Mouse (Mus musculus) liver, postnatal 0 days (tissue): ENCODE measurements around the gene Fermt1.

Experiments used
- CTCF ChIP-seq: sonication (generic); IDR thresholded peaks from 2 replicates; pipeline ENCODE4 v1.5.1; 2016; ENCODE audit warnings: antibody characterized with exemption, low read depth
- EP300 ChIP-seq: IDR thresholded peaks from 2 replicates; pipeline ENCODE4 v1.6.1; 2016; ENCODE audit warnings: antibody characterized with exemption, low read depth, mild to moderate bottlenecking

DNA sequence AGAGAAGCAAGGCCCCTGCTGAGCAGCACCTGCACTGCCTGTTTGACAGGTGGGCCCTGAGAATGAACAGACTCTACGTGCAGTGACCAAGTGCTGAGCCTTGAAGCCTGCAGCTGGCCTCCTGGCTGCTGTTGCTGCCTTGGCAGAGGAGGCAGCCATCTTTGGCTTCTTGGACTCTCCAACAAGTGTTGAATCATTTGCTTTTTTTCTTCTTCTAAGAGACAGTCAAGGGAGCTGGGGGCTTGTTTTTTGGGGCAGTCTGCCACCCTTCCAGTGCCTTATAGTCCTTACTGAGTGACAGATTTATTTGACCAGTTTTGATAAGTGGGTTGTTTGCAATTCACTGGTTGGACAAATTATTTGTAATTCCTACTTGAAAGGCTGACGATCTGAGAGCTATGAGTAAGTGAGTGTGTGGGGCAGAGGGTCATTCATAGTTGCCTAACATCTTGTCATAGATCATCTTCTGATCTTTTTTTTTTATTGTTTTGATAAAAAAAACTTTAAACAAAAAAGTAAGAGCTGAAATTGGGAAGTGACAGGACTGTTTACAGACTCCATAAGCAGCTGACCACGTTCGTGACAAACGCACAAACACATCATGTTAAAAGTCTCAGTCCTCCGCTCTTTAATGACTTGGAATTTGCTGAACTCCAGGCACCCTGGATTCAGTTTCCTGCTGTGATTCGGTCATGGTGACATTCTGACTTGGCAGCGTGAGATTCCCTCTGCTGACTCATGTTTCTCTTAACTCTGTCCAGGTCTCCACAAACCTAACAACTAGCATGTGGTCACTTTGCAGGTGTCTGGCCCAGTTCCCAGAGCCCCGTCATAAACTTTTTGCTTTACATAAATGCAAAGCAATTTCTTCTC is 47.2 kb upstream of the Fermt1 start:
- TF ChIP-seq CTCF: no peak
- TF ChIP-seq EP300: no peak
